Mouse (Mus musculus) G1E (cell line): ENCODE data around the gene Krtap24-1.

ENCODE experiments used
- CTCF ChIP-seq: IDR thresholded peaks from 2 replicates; pipeline ENCODE4 v1.5.1; 2012; ENCODE audit warnings: low read depth, low read length, inconsistent platforms, mixed read lengths
- GATA2 ChIP-seq: IDR thresholded peaks from 2 replicates; pipeline ENCODE4 v1.6.1; 2012; ENCODE audit warnings: low read depth, low read length, inconsistent platforms, borderline replicate concordance
- POLR2AphosphoS5 ChIP-seq: IDR thresholded peaks from 2 replicates; pipeline ENCODE4 v1.6.1; 2012; ENCODE audit warnings: low read depth, low read length, inconsistent platforms; ENCODE audit not compliant: insufficient replicate concordance
- TAL1 ChIP-seq: conservative IDR thresholded peaks from 2 replicates; pipeline ENCODE4 v1.6.1; 2012; ENCODE audit warnings: low read depth, low read length, inconsistent platforms, mixed read lengths

- TF ChIP-seq CTCF: no peak
- TF ChIP-seq GATA2: no peak
- TF ChIP-seq TAL1: no peak
- TF ChIP-seq POLR2AphosphoS5: no peak
Observed at GRCm38 (mm10) chr16:88657426-88657825, 45.3 kb upstream of the Krtap24-1 start.
